Comparison of ENCODE assay signal across 11 mouse cellular contexts in the genomic region with DNA sequence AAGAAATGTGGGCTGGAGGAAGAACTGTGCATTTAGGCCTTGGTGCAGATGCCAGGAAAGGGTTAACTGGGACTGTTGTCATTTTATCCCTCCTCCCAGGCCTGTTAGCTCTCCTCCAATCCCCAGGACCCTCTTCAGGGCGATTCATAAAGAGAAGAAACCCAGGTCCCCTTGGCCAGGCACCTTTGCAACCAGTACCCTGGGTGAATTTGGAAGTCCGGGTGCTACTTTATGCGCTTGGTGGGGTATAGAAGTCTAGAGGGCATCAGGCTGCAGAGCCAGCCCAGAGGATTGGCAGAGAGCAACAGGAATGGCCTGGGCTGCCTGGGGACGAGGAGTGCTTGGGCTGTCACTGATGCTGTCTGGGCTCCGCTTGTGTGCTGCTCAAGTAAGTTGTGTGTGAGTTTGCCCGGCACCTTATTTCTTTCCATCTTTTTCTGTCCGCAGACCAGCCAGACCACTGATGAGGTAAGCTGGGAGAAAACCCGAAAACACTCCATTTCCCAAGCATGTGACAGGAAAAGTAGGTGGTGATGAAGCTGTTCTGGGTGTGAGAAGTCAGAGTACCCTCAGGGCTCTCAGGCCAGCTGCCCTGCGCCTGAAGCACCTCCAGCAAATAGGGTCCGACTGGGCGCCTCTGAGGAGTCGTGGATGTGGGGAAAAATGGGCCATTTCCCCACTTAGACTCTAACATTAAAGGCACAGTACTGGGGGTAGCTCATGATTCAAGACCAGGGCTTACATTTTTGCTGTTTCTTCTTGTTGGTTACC. TPM values are rescaled to one million over a fixed set of nuclear protein-coding genes. Genes with fewer than 3 reads are reported as not detected.
DNase-seq lines count a peak whose midpoint lies in the region; ATAC-seq lines count a peak whose summit lies in the region.
"Had no signal": no experiment of that assay in that cellular context is flagged by ENCODE, and none has a peak within 500 bp of the region (broad histone marks: within the 10 kb centered on the region; RNA-seq: fewer than 3 reads in every experiment).

No protein-coding gene starts in this region.

- no peaks in the 10 kb centered on the region for H3K27me3 ChIP-seq in kidney, embryonic 14.5 days (ENCODE audit: control insufficient read depth, insufficient read depth, low read length)
- no peaks in the 10 kb centered on the region for H3K27me3 ChIP-seq in embryonic facial prominence, embryonic 10.5 days (replicated peaks; ENCODE audit: low read depth, poor library complexity, severe bottlenecking)
- no peaks in the 10 kb centered on the region for H3K27me3 ChIP-seq in limb, embryonic 12.5 days

- peak overlapping the region; percentile 32 for H3K4me2 ChIP-seq in kidney, embryonic 14.5 days (replicated peaks; ENCODE audit: low read depth, low read length)
- peak overlapping the region; percentile 64 for H3K4me2 ChIP-seq in limb, embryonic 12.5 days

- no peak for DNase-seq in kidney, adult 18-20 months
- peak; percentile 29 to 45 for DNase-seq in cerebellum, postnatal 10 days
- DNase-seq in embryonic facial prominence, embryonic 10.5 days (ENCODE audit: low spot score) = peak; percentile 63
- DNase-seq in liver (no peak), adipocyte (ENCODE audit: low spot score) (no peak)
- DNase-seq in gastrocnemius, postnatal 25 days = no peak
- DNase-seq: lung, postnatal 4 days had no signal

- WGBS in kidney, embryonic 14.5 days = 14% methylated on average over 12 of the region's 12 CpGs
- WGBS in embryonic facial prominence, embryonic 10.5 days = 20% methylated on average over 12 of the region's 12 CpGs
- 8% methylated on average over 12 of the region's 12 CpGs for WGBS in limb, embryonic 12.5 days

- H3K27ac ChIP-seq in kidney, embryonic 14.5 days (ENCODE audit: low read depth, low read length) = no peak overlapping the region
- peak overlapping the region; percentile 87 for H3K27ac ChIP-seq in embryonic facial prominence, embryonic 10.5 days (replicated peaks)
- H3K27ac ChIP-seq in limb, embryonic 12.5 days = peak overlapping the region; percentile 98

- no peak overlapping the region for H3K9ac ChIP-seq in kidney, embryonic 14.5 days (ENCODE audit: low read depth, low read length)
- peak overlapping the region; percentile 70 for H3K9ac ChIP-seq in limb, embryonic 12.5 days (replicated peaks)

- no peaks in the 10 kb centered on the region for H3K36me3 ChIP-seq in kidney, embryonic 14.5 days (ENCODE audit: control insufficient read depth, insufficient read depth, low read length)
- no peaks in the 10 kb centered on the region for H3K36me3 ChIP-seq in embryonic facial prominence, embryonic 10.5 days (replicated peaks)
- H3K36me3 ChIP-seq in limb, embryonic 12.5 days = no peaks in the 10 kb centered on the region
- H3K36me3 ChIP-seq: G1E had no signal

- no peaks in the 10 kb centered on the region for H3K9me3 ChIP-seq in kidney, embryonic 14.5 days (ENCODE audit: control insufficient read depth, low read length)
- no peaks in the 10 kb centered on the region for H3K9me3 ChIP-seq in embryonic facial prominence, embryonic 10.5 days
- H3K9me3 ChIP-seq in limb, embryonic 12.5 days = no peaks in the 10 kb centered on the region
- H3K9me3 ChIP-seq: G1E had no signal

- peaks cover 14% of the 10 kb centered on the region for H3K4me1 ChIP-seq in kidney, embryonic 14.5 days (ENCODE audit: control insufficient read depth, insufficient read depth, low read length)
- peaks cover 44% of the 10 kb centered on the region for H3K4me1 ChIP-seq in embryonic facial prominence, embryonic 10.5 days
- H3K4me1 ChIP-seq in limb, embryonic 12.5 days (replicated peaks) = peaks cover 57% of the 10 kb centered on the region

- peak overlapping the region; percentile 25 for H3K4me3 ChIP-seq in kidney, embryonic 14.5 days (ENCODE audit: low read length)
- H3K4me3 ChIP-seq in embryonic facial prominence, embryonic 10.5 days = peak overlapping the region; percentile 63
- H3K4me3 ChIP-seq in limb, embryonic 12.5 days (replicated peaks) = peak overlapping the region; percentile 49

- ATAC-seq in kidney, embryonic 14.5 days (ENCODE audit: low FRiP score, low TSS enrichment) = peak; percentile 61
- ATAC-seq in limb, embryonic 12.5 days (ENCODE audit: insufficient number of reproducible peaks, insufficient read depth, low FRiP score, low TSS enrichment, low read depth) = peak; percentile 46

RNA-seq across cellular contexts. Expression of gene Col9a1, which starts 17.8 kb away (rescaled TPM):
- 4.6 and 6.4 TPM in 2 replicates for polyA plus RNA-seq in kidney, embryonic 14.5 days (2014; fragmentation: Nextera tagmentation; extraction: Ambion mirVana)
- 107 and 109 TPM in 2 replicates for polyA plus RNA-seq in embryonic facial prominence, embryonic 10.5 days (2016; fragmentation: Nextera tagmentation; extraction: Ambion mirVana)
- 192 and 211 TPM in 2 replicates for polyA plus RNA-seq in limb, embryonic 12.5 days (2016; fragmentation: Nextera tagmentation; extraction: Ambion mirVana)
- under 1 TPM; 0.16 to 0.36 TPM for total RNA-seq in gastrocnemius, postnatal 25 days (2021)
- total RNA-seq: hematopoietic stem cell, adult 5-6 weeks had no signal
- polyA plus RNA-seq: G1E had no signal

Comparison
In these comparisons a context has a peak if more than half of its experiments do, and no peak if none do; other contexts are left out.
1. DNase-seq: peak in cerebellum, postnatal 10 days (2 of 2) and embryonic facial prominence, embryonic 10.5 days (single experiment); none in kidney, adult 18-20 months (single experiment), liver (single experiment), gastrocnemius, postnatal 25 days (single experiment) and adipocyte (single experiment).
2. RNA of gene Col9a1, which starts 17.8 kb away (polyA plus RNA-seq): 192 to 211 TPM in limb, embryonic 12.5 days and 107 to 109 TPM in embryonic facial prominence, embryonic 10.5 days; 4.6 to 6.4 TPM in kidney, embryonic 14.5 days; every median in the first group is over 10 times any median in the second.
3. Peak in every context shown above with its lines, with median percentiles within 50 percentile points of each other: H3K4me3 ChIP-seq.